Mouse (Mus musculus) B cell, adult 2 months (primary cell): ENCODE results near the gene Arrdc5.

ENCODE experiments used
- DNase-seq, 2 experiments: peaks; one replicate each; pipeline ENCODE4 v3.0.0; 2022

Arrdc5 gene

DNA sequence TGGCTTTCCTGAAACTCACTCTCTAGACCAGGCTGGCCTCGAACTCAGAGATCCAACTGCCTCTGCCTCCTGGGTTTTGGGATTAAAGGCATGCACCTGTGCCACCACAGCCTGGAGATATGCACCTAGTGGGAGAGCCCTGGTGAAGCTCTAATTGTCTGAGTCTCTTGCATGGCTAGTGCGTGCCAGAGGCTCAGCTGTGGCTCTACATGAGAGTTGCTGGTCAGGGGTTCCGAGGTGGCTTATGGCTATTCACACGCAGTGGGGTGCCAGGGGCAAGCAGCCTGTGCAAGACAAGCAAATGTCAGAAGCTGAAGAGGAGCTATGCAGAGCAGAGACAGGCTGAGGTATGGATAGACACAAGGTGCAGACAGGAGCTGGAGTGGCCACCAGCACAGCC, 45.4 kb downstream of the Arrdc5 start:
- no peak for DNase-seq

DNA sequence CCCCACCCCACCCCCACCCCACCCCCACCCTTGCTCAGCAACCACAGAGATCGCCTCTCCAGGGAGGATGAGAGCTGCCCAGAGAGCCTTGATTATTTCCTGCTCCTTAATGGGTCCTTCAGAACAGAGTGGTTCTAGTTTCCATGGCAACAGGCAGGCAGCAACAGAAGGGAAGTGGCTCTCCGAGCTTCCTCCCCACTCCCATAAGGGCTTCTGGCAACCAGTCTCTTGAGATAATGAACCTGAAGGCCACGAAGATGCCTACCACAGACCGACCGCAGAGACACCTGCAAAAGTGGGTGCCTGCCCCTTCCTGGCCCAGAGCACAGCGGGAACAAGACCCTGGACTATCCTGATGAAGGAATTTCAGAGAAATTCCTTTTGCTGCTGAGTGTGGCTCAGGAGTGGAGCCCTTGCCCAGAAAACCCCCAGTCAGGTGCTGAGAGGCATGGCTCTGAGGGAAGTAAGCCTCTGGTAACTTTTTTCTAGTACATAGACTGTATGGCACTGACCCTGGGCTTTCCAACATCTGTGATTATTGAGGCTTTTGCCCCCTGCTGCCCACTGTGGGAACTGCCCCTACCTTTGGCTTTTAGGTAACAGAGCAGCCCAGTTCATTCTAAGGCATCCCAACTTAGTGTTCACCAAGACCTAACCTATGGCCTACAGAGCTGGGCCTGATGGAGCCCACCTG, 48.8 kb downstream of the Arrdc5 start:
- peak; percentile 86 to 90 for DNase-seq

DNA sequence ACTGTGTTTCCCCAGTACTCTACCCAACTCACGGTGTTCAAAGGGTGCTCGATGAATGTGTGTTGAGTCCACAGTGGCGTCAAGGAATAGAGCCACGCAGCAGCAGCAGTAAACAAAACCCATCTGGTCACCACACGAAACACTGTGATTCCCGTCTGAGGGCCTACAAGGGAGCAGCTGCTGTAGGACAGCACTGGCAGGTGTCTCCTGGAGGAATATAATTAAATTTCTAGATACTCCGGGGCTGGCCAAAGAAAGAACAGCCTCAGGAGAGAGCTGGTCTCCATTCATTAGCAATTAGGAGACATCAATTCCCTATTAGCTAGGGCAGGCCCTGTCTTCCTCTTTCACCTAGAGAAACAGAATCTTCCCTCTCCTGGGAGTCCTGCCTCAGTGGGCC, 54.5 kb downstream of the Arrdc5 start:
- DNase-seq: no peak
